Mouse (Mus musculus) embryonic fibroblast, embryonic 13.5 days (primary cell): ENCODE data around the gene Map3k13.

Experiments
- CTCF ChIP-seq: IDR thresholded peaks from 2 replicates; pipeline ENCODE4 v1.5.1; 2011; ENCODE audit warnings: mild to moderate bottlenecking, control low read depth, low read length, moderate library complexity, borderline replicate concordance; ENCODE audit not compliant: insufficient read depth
- POLR2A ChIP-seq: IDR thresholded peaks from 2 replicates; pipeline ENCODE4 v1.6.1; 2011; ENCODE audit warnings: low read depth, mild to moderate bottlenecking, control low read depth, low read length, moderate library complexity

GRCm38 (mm10) chr16:21795071-21795470 is 925 bp downstream of the Map3k13 start:
- TF ChIP-seq CTCF, result no peak
- no peak for TF ChIP-seq POLR2A
